Comparison of ENCODE assay signal across 8 mouse cellular contexts in genomic region chr15:100870001-100870774, GRCm38 (mm10). TPM values are rescaled to one million over a fixed set of nuclear protein-coding genes. Genes with fewer than 3 reads are reported as not detected.
DNase-seq lines count a peak whose midpoint lies in the region; ATAC-seq and TF ChIP-seq lines count a peak whose summit lies in the region.

No protein-coding gene starts in this region.

- H3K27me3 ChIP-seq in embryonic facial prominence, embryonic 15.5 days = peaks cover 41% of the 10 kb centered on the region
- peaks cover 46% of the 10 kb centered on the region for H3K27me3 ChIP-seq in lung, embryonic 16.5 days (ENCODE audit: control insufficient read depth, insufficient read depth, low read depth, low read length)

- H3K4me3 ChIP-seq in bone marrow, adult 2 months (replicated peaks; ENCODE audit: control insufficient read depth, low read depth, low read length) = no peak overlapping the region
- peak overlapping the region; percentile 70 for H3K4me3 ChIP-seq in embryonic facial prominence, embryonic 15.5 days (replicated peaks)
- H3K4me3 ChIP-seq in lung, embryonic 16.5 days (ENCODE audit: low read length) = peak overlapping the region; percentile 67

- TF ChIP-seq CTCF in bone marrow, adult 2 months (IDR thresholded peaks at IDR 0.05; ENCODE audit: control insufficient read depth, insufficient read depth, low read length) = peak; percentile 12; the same call in 1 of the 2 replicates

- intact Hi-C loops in heart, postnatal 14 days (cut with DNase I) = no loop called here

- no peak overlapping the region; the same call in 1 of the 2 replicates for H3K9ac ChIP-seq in embryonic facial prominence, embryonic 15.5 days
- H3K9ac ChIP-seq in lung, embryonic 16.5 days (ENCODE audit: low read length) = no peak overlapping the region

- 4% methylated on average over 61 of the region's 66 CpGs for WGBS in bone marrow, adult 2 months
- 3% methylated on average over 53 of the region's 66 CpGs for WGBS in embryonic facial prominence, embryonic 15.5 days
- WGBS in lung, embryonic 16.5 days = 4% methylated on average over 47 of the region's 66 CpGs

- H3K4me2 ChIP-seq in embryonic facial prominence, embryonic 15.5 days (replicated peaks) = peak overlapping the region; percentile 79
- H3K4me2 ChIP-seq in lung, embryonic 16.5 days (ENCODE audit: low read depth, low read length) = peak overlapping the region; percentile 93

- no peaks in the 10 kb centered on the region for H3K36me3 ChIP-seq in embryonic facial prominence, embryonic 15.5 days
- no peaks in the 10 kb centered on the region for H3K36me3 ChIP-seq in lung, embryonic 16.5 days (ENCODE audit: control insufficient read depth, insufficient read depth, low read length)

- no peak for TF ChIP-seq POLR2A in bone marrow, adult 2 months (IDR thresholded peaks at IDR 0.05; ENCODE audit: borderline replicate concordance, control insufficient read depth, low read depth, low read length)

- H3K4me1 ChIP-seq in bone marrow, adult 2 months (ENCODE audit: control insufficient read depth, insufficient read depth, low read length) = no peaks in the 10 kb centered on the region; the same call in 1 of the 2 replicates
- peaks cover 23% of the 10 kb centered on the region for H3K4me1 ChIP-seq in embryonic facial prominence, embryonic 15.5 days
- peaks cover 7% of the 10 kb centered on the region for H3K4me1 ChIP-seq in lung, embryonic 16.5 days (replicated peaks; ENCODE audit: control insufficient read depth, insufficient read depth, low read length)

- peak; percentile 53 for DNase-seq in ES-CJ7 (ENCODE audit: low read depth, low spot score)
- DNase-seq in heart, postnatal 14 days = peak; percentile 63 to 67
- DNase-seq in layer of hippocampus, postnatal 10 days (ENCODE audit: low spot score in 2 of 2) = peak; percentile 73 to 85
- peak; percentile 82 for DNase-seq in retina, postnatal 7 days (ENCODE audit: low read depth, low spot score)
- peak; percentile 25 for DNase-seq in yolk sac, embryonic 10.5 days (ENCODE audit: low spot score)

- H3K9me3 ChIP-seq in embryonic facial prominence, embryonic 15.5 days (replicated peaks) = no peaks in the 10 kb centered on the region
- peaks cover 4% of the 10 kb centered on the region for H3K9me3 ChIP-seq in lung, embryonic 16.5 days (ENCODE audit: control insufficient read depth, low read length)

- no peak overlapping the region for H3K27ac ChIP-seq in bone marrow, adult 2 months (ENCODE audit: control insufficient read depth, insufficient read depth, low read depth, low read length, poor library complexity)
- no peak overlapping the region for H3K27ac ChIP-seq in embryonic facial prominence, embryonic 15.5 days (replicated peaks)
- H3K27ac ChIP-seq in lung, embryonic 16.5 days (ENCODE audit: low read length) = no peak overlapping the region

- peak; percentile 65 for ATAC-seq in embryonic facial prominence, embryonic 15.5 days (ENCODE audit: insufficient number of reproducible peaks, low FRiP score, low TSS enrichment, low read depth)
- peak; percentile 68; the same call in 1 of the 2 replicates for ATAC-seq in lung, embryonic 16.5 days (ENCODE audit: low read depth)

RNA-seq across cellular contexts. Expression of gene Scn8a, which starts 0.5 kb away (rescaled TPM):
- polyA plus RNA-seq in bone marrow, adult 2 months (2011; ENCODE audit: insufficient read depth, insufficient read length, low replicate concordance, missing spikeins) = not detected in 2 replicates
- polyA plus RNA-seq in embryonic facial prominence, embryonic 15.5 days (2015; fragmentation: Nextera tagmentation; extraction: Ambion mirVana) = 4.3 and 5.5 TPM in 2 replicates
- under 1 TPM; 0.48 to 0.76 TPM for total RNA-seq in heart, postnatal 14 days (2021)
- 100 to 1,000 TPM; 174 to 175 TPM for total RNA-seq in layer of hippocampus, postnatal 10 days (2021)
- 0.98 and 1.4 TPM in 2 replicates for polyA plus RNA-seq in lung, embryonic 16.5 days (2015; fragmentation: Nextera tagmentation; extraction: Ambion mirVana)

Comparison
In these comparisons a context has a peak if more than half of its experiments do, and no peak if none do; other contexts are left out.
1. DNase-seq: peak in every context shown above with its lines; median percentile 82 in retina, postnatal 7 days; 79 in layer of hippocampus, postnatal 10 days; 65 in heart, postnatal 14 days; 53 in ES-CJ7; 25 in yolk sac, embryonic 10.5 days.